Mouse (Mus musculus): ENCODE results near the gene Plch1. TPM values are rescaled to one million over a fixed set of nuclear protein-coding genes. Genes with fewer than 3 reads are reported as not detected.

Plch1 gene
- polyA plus RNA-seq, 1 experiment from 2014 or later, result 0.07 TPM

DNA sequence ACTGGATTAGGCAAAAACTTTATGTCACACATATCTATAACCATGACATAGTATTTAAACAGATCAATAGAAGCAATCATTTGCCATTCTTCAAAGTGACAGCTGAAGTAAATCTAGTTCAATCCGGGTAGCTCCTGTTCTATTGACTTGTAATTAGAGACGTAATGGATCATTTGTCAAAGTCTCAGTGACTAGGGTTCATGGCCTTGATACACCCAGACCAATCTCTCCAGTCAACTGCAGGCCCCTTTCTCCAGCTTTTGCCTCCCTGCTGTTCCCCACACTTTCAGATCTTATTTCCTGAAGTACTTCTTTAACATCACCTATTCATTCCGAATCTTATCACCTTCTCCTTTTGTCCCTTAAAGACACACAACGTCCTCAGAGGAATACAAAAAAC, 56.8 kb downstream of the Plch1 start:
- Histone ChIP-seq H3K9ac (ENCODE audit: low read depth, low read length) (no peak overlapping the region), H3K4me2 (ENCODE audit: low read depth, low read length) (no peak overlapping the region), H3K4me3 (ENCODE audit: low read depth, low read length) (no peak overlapping the region), H3K4me1 (ENCODE audit: control insufficient read depth, low read depth, low read length) (no peaks in the 10 kb centered on the region), H3K27me3 (ENCODE audit: control insufficient read depth, insufficient read depth, low read depth, low read length) (no peaks in the 10 kb centered on the region), H3K9me3 (replicated peaks; ENCODE audit: control insufficient read depth, low read length) (no peaks in the 10 kb centered on the region), H3K36me3 (ENCODE audit: control insufficient read depth, insufficient read depth) (no peaks in the 10 kb centered on the region), H3K27ac (ENCODE audit: low read length) (no peak overlapping the region)
- ATAC-seq (ENCODE audit: low read depth), result no peak
- WGBS (ENCODE audit: insufficient replicate concordance), result 56% methylated on average over 4 of the region's 4 CpGs

DNA sequence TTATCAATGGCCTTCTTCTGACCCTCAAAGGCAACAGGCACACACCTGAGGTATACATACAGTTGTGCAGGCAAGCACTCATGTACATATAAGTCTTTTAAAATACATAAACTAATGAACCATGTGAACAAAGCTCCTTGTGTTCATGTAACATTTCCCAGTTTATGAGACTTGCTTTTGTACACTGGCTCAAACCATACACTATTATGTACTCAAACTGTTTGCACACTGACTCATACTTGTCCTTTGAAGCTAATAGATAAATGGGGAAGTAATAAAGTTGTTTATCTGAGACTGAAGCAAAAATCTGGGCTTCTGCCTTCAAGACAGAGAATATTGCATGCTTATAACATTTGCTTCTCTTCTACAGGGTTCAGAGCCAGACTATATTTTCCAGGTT, 61.5 kb downstream of the Plch1 start:
- no peak overlapping the region for H3K27ac ChIP-seq (ENCODE audit: low read length)
- no peaks in the 10 kb centered on the region for H3K27me3 ChIP-seq (ENCODE audit: control insufficient read depth, insufficient read depth, low read depth, low read length)
- H3K4me1 ChIP-seq (ENCODE audit: control insufficient read depth, low read depth, low read length), result no peaks in the 10 kb centered on the region
- no peak overlapping the region for H3K9ac ChIP-seq (ENCODE audit: low read depth, low read length)
- no peak overlapping the region for H3K4me3 ChIP-seq (ENCODE audit: low read depth, low read length)
- no peak for ATAC-seq (ENCODE audit: low read depth)
- no peaks in the 10 kb centered on the region for H3K36me3 ChIP-seq (ENCODE audit: control insufficient read depth, insufficient read depth)
- no peaks in the 10 kb centered on the region for H3K9me3 ChIP-seq (replicated peaks; ENCODE audit: control insufficient read depth, low read length)
- H3K4me2 ChIP-seq (ENCODE audit: low read depth, low read length), result no peak overlapping the region

DNA sequence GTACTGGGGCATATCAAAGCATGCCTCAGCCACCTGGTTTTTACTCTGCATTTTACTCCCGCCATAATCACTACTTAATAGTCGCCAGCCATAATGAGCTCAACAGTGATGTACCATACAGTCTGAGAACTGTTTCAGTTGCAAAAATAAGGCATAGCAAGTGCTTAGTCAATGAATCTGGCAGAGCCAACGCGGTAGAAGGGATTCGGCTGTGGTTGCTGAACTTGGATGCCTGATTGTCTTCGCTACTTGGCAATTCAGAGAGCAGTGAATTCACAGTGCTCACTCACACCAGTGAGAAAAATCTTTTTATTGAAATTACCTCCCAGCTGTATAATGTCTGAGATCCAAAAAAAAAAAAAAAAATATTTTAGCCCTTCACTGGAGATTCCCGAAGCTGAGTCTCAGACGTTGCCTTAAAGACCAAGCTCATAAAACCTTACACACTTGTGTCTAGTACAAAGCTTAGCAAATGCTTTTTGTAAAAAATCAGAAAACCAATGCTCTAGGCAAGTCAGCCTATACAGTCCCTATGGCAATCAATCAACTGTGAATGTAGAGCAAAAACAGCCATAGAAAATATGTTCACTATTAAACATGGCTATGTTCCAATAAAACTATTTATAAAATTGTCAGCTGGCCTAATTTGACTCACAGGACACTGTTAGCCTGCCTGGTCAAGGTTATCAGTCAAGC, 62.2 kb downstream of the Plch1 start:
- Histone ChIP-seq H3K27ac (ENCODE audit: low read length) (no peak overlapping the region), H3K36me3 (ENCODE audit: control insufficient read depth, insufficient read depth) (no peaks in the 10 kb centered on the region), H3K4me3 (ENCODE audit: low read depth, low read length) (no peak overlapping the region), H3K4me2 (ENCODE audit: low read depth, low read length) (no peak overlapping the region), H3K9me3 (replicated peaks; ENCODE audit: control insufficient read depth, low read length) (no peaks in the 10 kb centered on the region), H3K4me1 (ENCODE audit: control insufficient read depth, low read depth, low read length) (no peaks in the 10 kb centered on the region), H3K27me3 (ENCODE audit: control insufficient read depth, insufficient read depth, low read depth, low read length) (no peaks in the 10 kb centered on the region), H3K9ac (ENCODE audit: low read depth, low read length) (no peak overlapping the region)
- WGBS (ENCODE audit: insufficient replicate concordance), result 75% methylated on average over 8 of the region's 8 CpGs
- ATAC-seq (ENCODE audit: low read depth), result no peak

DNA sequence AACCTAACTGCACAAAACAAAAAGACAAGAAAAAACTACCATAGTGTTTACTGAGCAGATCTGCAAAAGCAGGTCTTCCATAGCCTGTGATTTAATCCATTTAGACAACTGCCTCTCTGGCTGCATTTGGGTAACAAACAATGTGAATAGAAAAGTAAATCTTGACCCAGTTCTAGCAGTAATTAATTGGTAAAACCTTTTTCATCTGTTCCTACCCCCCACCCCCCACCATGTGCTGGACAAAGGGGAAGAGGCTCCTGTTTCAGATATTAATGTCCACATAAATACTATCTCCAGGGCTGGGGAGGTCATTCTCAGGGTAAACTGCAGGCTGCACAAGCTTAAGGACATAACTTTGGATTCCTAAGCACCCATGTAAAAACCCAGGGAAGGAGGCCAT, 63.5 kb downstream of the Plch1 start:
- no peaks in the 10 kb centered on the region for H3K9me3 ChIP-seq (replicated peaks; ENCODE audit: control insufficient read depth, low read length)
- H3K27ac ChIP-seq (ENCODE audit: low read length), result no peak overlapping the region
- H3K4me2 ChIP-seq (ENCODE audit: low read depth, low read length), result no peak overlapping the region
- no peaks in the 10 kb centered on the region for H3K36me3 ChIP-seq (ENCODE audit: control insufficient read depth, insufficient read depth)
- H3K9ac ChIP-seq (ENCODE audit: low read depth, low read length), result no peak overlapping the region
- H3K4me1 ChIP-seq (ENCODE audit: control insufficient read depth, low read depth, low read length), result no peaks in the 10 kb centered on the region
- no peak for ATAC-seq (ENCODE audit: low read depth)
- H3K27me3 ChIP-seq (ENCODE audit: control insufficient read depth, insufficient read depth, low read depth, low read length), result no peaks in the 10 kb centered on the region
- no peak overlapping the region for H3K4me3 ChIP-seq (ENCODE audit: low read depth, low read length)

DNA sequence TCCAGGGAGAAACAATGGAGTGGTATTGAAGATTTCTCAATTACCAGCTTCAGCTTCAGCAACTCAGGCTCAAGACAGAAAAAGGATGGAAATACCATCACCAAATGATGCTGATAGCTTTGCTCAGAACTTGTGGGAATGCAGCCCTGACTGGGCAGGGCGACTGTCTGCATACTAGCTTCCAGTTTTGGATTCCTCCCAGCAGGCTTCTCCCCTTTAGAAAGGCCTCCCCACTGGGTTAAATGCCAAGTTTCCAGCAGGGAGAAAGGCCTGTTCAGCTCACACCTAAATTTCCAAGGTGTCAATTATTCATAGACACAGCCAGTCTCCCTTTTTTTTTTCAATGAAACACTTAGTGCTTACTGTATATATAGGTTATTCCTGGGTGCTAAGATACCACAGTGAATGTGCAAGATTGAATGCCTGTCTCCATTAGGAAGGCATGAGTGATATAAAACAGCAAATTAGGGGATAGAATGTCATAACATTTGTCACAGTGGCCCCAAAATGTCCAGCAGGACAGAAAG, 75.3 kb downstream of the Plch1 start:
- H3K4me2 ChIP-seq (ENCODE audit: low read depth, low read length), result no peak overlapping the region
- no peak overlapping the region for H3K27ac ChIP-seq (ENCODE audit: low read length)
- WGBS (ENCODE audit: insufficient replicate concordance), result 7% methylated on average over 1 of the region's 1 CpGs
- no peaks in the 10 kb centered on the region for H3K9me3 ChIP-seq (replicated peaks; ENCODE audit: control insufficient read depth, low read length)
- no peaks in the 10 kb centered on the region for H3K27me3 ChIP-seq (ENCODE audit: control insufficient read depth, insufficient read depth, low read depth, low read length)
- no peaks in the 10 kb centered on the region for H3K36me3 ChIP-seq (ENCODE audit: control insufficient read depth, insufficient read depth)
- ATAC-seq (ENCODE audit: low read depth), result no peak
- no peak overlapping the region for H3K4me3 ChIP-seq (ENCODE audit: low read depth, low read length)
- no peak overlapping the region for H3K9ac ChIP-seq (ENCODE audit: low read depth, low read length)
- H3K4me1 ChIP-seq (ENCODE audit: control insufficient read depth, low read depth, low read length), result no peaks in the 10 kb centered on the region

DNA sequence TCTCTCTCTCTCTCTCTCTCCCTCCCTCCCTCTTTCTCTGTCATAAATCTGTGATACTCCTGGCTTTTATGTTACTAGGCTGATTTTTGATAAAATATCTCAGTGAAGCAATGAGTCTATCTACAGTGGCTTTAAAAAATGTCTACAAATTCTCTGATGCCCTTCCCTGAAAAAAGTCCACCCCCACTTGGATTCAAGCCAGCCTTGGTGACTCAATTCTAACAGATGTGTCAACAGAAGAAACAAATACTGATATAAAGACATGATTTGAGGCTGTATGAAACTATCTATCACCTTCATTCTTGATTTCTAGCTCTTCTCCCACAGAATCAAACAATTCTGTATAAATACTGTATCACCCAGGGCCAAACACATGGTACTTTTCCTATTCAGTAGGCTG, 76.6 kb downstream of the Plch1 start:
- H3K9me3 ChIP-seq (replicated peaks; ENCODE audit: control insufficient read depth, low read length), result no peaks in the 10 kb centered on the region
- H3K4me1 ChIP-seq (ENCODE audit: control insufficient read depth, low read depth, low read length), result no peaks in the 10 kb centered on the region
- no peak overlapping the region for H3K4me2 ChIP-seq (ENCODE audit: low read depth, low read length)
- H3K9ac ChIP-seq (ENCODE audit: low read depth, low read length), result no peak overlapping the region
- ATAC-seq (ENCODE audit: low read depth), result no peak
- H3K4me3 ChIP-seq (ENCODE audit: low read depth, low read length), result no peak overlapping the region
- no peaks in the 10 kb centered on the region for H3K27me3 ChIP-seq (ENCODE audit: control insufficient read depth, insufficient read depth, low read depth, low read length)
- H3K36me3 ChIP-seq (ENCODE audit: control insufficient read depth, insufficient read depth), result no peaks in the 10 kb centered on the region
- no peak overlapping the region for H3K27ac ChIP-seq (ENCODE audit: low read length)

DNA sequence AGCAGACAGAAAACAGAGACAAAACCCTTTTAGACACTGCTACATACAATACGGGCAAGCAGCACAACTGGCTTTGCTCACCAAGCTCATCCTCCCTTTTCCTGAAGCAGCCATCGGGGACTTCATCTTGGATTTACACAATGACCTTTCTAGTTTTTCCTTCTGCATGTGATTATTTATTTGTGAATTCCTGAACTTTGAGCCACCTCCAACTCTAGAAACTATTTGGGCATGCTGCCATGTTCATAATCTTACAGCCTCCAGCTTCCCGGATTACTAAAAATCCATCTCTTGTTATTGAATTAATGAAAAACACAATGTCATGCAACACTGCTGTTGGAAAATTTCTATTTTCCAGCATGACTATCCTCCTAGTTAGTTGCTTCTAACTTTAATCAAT, 84.1 kb downstream of the Plch1 start:
- Histone ChIP-seq H3K36me3 (ENCODE audit: control insufficient read depth, insufficient read depth) (no peaks in the 10 kb centered on the region), H3K9me3 (replicated peaks; ENCODE audit: control insufficient read depth, low read length) (no peaks in the 10 kb centered on the region), H3K9ac (ENCODE audit: low read depth, low read length) (no peak overlapping the region), H3K27ac (ENCODE audit: low read length) (no peak overlapping the region), H3K4me2 (ENCODE audit: low read depth, low read length) (no peak overlapping the region), H3K4me3 (ENCODE audit: low read depth, low read length) (no peak overlapping the region), H3K27me3 (ENCODE audit: control insufficient read depth, insufficient read depth, low read depth, low read length) (no peaks in the 10 kb centered on the region), H3K4me1 (ENCODE audit: control insufficient read depth, low read depth, low read length) (no peaks in the 10 kb centered on the region)
- no peak for ATAC-seq (ENCODE audit: low read depth)
- 70% methylated on average over 3 of the region's 3 CpGs for WGBS (ENCODE audit: insufficient replicate concordance)

DNA sequence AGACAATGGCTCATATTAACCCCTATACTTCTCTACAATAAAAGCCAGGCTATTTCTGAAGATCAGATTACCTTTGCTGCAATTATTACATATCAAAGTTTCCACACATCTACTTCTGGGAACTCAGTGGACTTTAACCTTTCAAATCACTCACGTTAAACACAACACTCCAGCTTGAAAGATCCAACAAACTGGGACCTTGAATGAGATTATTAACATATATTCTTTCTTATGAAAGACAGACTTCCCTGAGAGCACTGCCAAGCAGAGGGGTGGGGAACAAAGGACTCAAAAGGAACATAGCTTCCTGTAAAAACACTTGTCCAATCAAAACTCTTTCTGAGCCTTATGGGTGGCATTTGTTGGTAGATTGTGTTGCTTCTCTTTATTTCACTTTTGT, 85.1 kb downstream of the Plch1 start:
- WGBS (ENCODE audit: insufficient replicate concordance), result 48% methylated on average over 1 of the region's 1 CpGs
- no peaks in the 10 kb centered on the region for H3K4me1 ChIP-seq (ENCODE audit: control insufficient read depth, low read depth, low read length)
- no peaks in the 10 kb centered on the region for H3K36me3 ChIP-seq (ENCODE audit: control insufficient read depth, insufficient read depth)
- H3K9me3 ChIP-seq (replicated peaks; ENCODE audit: control insufficient read depth, low read length), result no peaks in the 10 kb centered on the region
- H3K27me3 ChIP-seq (ENCODE audit: control insufficient read depth, insufficient read depth, low read depth, low read length), result no peaks in the 10 kb centered on the region
- no peak overlapping the region for H3K4me2 ChIP-seq (ENCODE audit: low read depth, low read length)
- no peak overlapping the region for H3K4me3 ChIP-seq (ENCODE audit: low read depth, low read length)
- no peak for ATAC-seq (ENCODE audit: low read depth)
- H3K27ac ChIP-seq (ENCODE audit: low read length), result no peak overlapping the region
- no peak overlapping the region for H3K9ac ChIP-seq (ENCODE audit: low read depth, low read length)

DNA sequence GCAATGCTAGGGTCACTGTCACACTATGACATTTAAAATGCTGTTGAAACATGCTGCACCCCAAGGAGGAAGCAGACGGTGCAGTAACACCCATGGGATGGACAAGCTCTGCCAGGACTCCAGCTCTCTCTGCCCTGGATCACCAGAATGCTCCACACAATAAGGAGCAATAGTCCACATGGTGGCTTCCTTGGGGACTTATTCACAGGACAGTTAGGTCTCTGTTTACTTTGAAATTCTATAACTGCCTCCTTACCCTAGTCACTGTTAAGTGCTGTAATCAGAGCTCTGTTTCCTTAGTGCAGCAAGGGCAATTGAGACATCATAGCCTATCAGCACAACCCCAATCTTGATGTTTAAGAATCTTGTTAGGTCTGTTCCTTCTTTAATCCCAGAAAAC, 92.4 kb downstream of the Plch1 start:
- Histone ChIP-seq H3K9ac (ENCODE audit: low read depth, low read length) (no peak overlapping the region), H3K36me3 (ENCODE audit: control insufficient read depth, insufficient read depth) (no peaks in the 10 kb centered on the region), H3K4me2 (ENCODE audit: low read depth, low read length) (no peak overlapping the region), H3K4me3 (ENCODE audit: low read depth, low read length) (no peak overlapping the region), H3K27me3 (ENCODE audit: control insufficient read depth, insufficient read depth, low read depth, low read length) (no peaks in the 10 kb centered on the region), H3K27ac (ENCODE audit: low read length) (no peak overlapping the region), H3K4me1 (ENCODE audit: control insufficient read depth, low read depth, low read length) (no peaks in the 10 kb centered on the region), H3K9me3 (replicated peaks; ENCODE audit: control insufficient read depth, low read length) (no peaks in the 10 kb centered on the region)
- 45% methylated on average over 1 of the region's 1 CpGs for WGBS (ENCODE audit: insufficient replicate concordance)
- no peak for ATAC-seq (ENCODE audit: low read depth)
